Mouse (Mus musculus) liver, adult 2 months (tissue): ENCODE results near the gene Rabl3.
A peak's percentile ranks its signal among the peaks of the same experiment; 100 is the strongest.

Experiments
- CTCF ChIP-seq: fragments of 200-500 bp; IDR thresholded peaks from 2 replicates; pipeline ENCODE4 v1.5.1; 2011; ENCODE audit warnings: low read depth, low read length, control low read depth
- POLR2A ChIP-seq: fragments of 200-500 bp; IDR thresholded peaks from 2 replicates; pipeline ENCODE4 v1.6.1; 2011; ENCODE audit warnings: low read length, control low read depth; ENCODE audit not compliant: insufficient read depth; ENCODE audit errors: extremely low read depth

DNA sequence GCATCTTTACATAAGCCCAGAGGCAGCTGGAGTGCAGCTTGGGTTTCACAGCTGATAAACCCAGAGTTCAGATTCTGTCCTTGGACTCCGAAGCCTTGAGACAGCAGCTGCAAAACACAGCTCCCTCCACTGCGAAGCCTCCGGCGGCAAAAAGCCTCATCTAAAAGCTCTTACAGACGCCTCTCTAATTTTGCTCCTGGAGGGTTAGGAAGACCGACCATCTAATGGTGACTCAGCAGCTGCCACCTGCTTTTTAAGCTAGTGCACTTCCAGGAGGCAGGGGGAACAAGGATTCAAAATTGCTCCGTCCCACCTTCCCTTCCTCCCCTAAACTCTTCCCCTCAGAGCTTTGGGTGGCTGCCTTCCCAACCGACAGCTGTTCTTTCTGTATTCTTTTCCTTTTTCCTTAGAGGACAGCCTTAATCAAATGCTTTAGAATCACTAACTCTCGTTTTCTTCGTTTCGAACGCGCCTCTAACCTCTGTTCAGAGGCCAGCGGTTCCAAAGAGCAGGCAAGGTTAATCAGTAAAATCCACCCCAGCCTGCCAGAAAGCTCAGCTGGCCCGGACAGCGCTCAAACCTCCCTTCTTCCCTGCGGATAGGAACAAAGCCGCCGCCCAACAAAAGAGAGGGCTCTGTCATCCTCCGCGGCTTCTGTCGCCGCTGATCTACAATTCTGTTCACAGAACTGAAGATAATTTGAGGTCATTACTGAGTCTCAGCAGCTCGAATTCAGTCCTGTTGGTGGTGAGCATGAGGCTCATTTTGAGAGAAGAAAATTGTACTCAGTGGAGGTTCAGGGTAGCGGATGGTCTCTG lies 44.7 kb downstream of the Rabl3 start:
- TF ChIP-seq POLR2A (0 out of 2 replicates have a peak, but pooled peaks have one; percentile 4), CTCF (no peak)
